Mouse (Mus musculus) neutrophil, adult 5-6 weeks (primary cell): ENCODE results near the gene Luc7l. TPM values are rescaled to one million over a fixed set of nuclear protein-coding genes. Genes with fewer than 3 reads are reported as not detected.
"Not testable (repeated sequence)": the region's sequence is repeated elsewhere in the genome, so short reads cannot be mapped to it uniquely, and the experiment has no call there.

Experiments used
- ATAC-seq: fragments of 151-379, 151-347 bp; 2 replicates; pipeline ENCODE4 v1.8.0; 2017; ENCODE audit warnings: mild to moderate bottlenecking, moderate TSS enrichment; ENCODE audit not compliant: insufficient number of reproducible peaks, poor library complexity, low FRiP score, severe bottlenecking; ENCODE audit errors: extremely low read depth
- total RNA-seq: library from RNA; stranded (forward); fragments of 200-1000 nt; gene quantifications from 2 replicates; pipeline ENCODE4 v1.2.3, GENCODE M21; 2017

Gene Luc7l
- total RNA-seq, 1 experiment from 2014 or later = 102 TPM

GRCm38 (mm10) chr17:26244101-26244841 is 8.4 kb upstream of the Luc7l start, which contains the start of gene Fam234a:
Gene Fam234a (minus strand): TSS chr17:26244242.
- ATAC-seq = peak; percentile 96

GRCm38 (mm10) chr17:26251886-26252538 is 684 bp upstream of the Luc7l start:
- ATAC-seq = no peak

- ATAC-seq = no peak
Observed at GRCm38 (mm10) chr17:26253399-26253798, 703 bp downstream of the Luc7l start.

GRCm38 (mm10) chr17:26255313-26255712 is 2.6 kb downstream of the Luc7l start:
- ATAC-seq = no peak

GRCm38 (mm10) chr17:26261826-26262225 is 9.1 kb downstream of the Luc7l start:
- ATAC-seq = no peak

GRCm38 (mm10) chr17:26262384-26262783 is 9.7 kb downstream of the Luc7l start:
- no peak for ATAC-seq

GRCm38 (mm10) chr17:26268851-26269250 is 16.2 kb downstream of the Luc7l start:
- no peak for ATAC-seq

- not testable (repeated sequence) for ATAC-seq
Observed at GRCm38 (mm10) chr17:26269577-26269976, 16.9 kb downstream of the Luc7l start.

GRCm38 (mm10) chr17:26272586-26272985 is 19.9 kb downstream of the Luc7l start:
- ATAC-seq = no peak

GRCm38 (mm10) chr17:26275933-26276332 is 23.2 kb downstream of the Luc7l start:
- no peak for ATAC-seq

- ATAC-seq = peak; percentile 36; the same call in 1 of the 2 replicates
Observed at GRCm38 (mm10) chr17:26276711-26277110, 24.0 kb downstream of the Luc7l start.

GRCm38 (mm10) chr17:26286199-26286955 is 33.7 kb downstream of the Luc7l start:
- no peak for ATAC-seq

GRCm38 (mm10) chr17:26289475-26289874 is 36.8 kb downstream of the Luc7l start:
- no peak for ATAC-seq

GRCm38 (mm10) chr17:26298318-26298717 is 45.6 kb downstream of the Luc7l start:
- not testable (repeated sequence) for ATAC-seq

- no peak for ATAC-seq
Observed at GRCm38 (mm10) chr17:26314291-26314690, 61.6 kb downstream of the Luc7l start.

GRCm38 (mm10) chr17:26315474-26315873 is 62.8 kb downstream of the Luc7l start:
- no peak for ATAC-seq

- ATAC-seq = no peak
Observed at GRCm38 (mm10) chr17:26318441-26318840, 65.7 kb downstream of the Luc7l start.
